Mouse (Mus musculus): ENCODE measurements at regions not wholly inside any gene's neighbourhood (a gene's known extent, or its start where the extent isn't known, plus 50 kb on each side); places are given as distances from the start of the nearest gene placed in this dataset.

DNA sequence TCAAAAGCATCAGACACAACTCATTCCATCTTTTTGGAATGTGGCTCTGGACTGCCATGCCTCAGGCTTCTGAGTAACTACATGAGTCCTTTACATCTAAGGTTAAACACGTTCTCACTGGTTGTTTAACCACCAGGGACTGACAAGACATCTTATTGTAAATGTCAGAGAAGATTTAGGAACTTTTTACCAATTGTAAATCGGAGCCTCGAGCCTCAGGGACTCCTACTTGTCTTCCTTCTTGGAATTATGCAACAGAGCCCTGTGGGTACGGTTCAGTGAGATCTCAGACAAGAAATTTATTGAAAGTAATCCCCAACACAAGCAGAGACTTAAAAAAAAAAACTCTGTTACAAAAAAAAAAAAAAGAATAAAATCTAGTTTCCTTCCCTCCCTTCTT lies 187.7 kb downstream of the Slc4a3 start:
- TF ChIP-seq GATA1 (IDR thresholded peaks at IDR 0.05; ENCODE audit: borderline replicate concordance, low read length) (no peak), FLI1 (IDR thresholded peaks at IDR 0.05; ENCODE audit: low read length) (no peak)
